Mouse (Mus musculus) neural tube, embryonic 13.5 days (tissue): ENCODE measurements around the gene Tpm1. TPM values are rescaled to one million over a fixed set of nuclear protein-coding genes. Genes with fewer than 3 reads are reported as not detected.

Experiments
- ATAC-seq: fragments of 200-750 bp; cut with Nextera tagmentation; 2 replicates; pipeline ENCODE4 v1.8.0; 2017; ENCODE audit warnings: low read depth, mild to moderate bottlenecking, moderate TSS enrichment, moderate library complexity
- H3K27ac ChIP-seq: fragments of 300-500 bp; sonication (generic); replicated peaks from 2 replicates; pipeline ENCODE4 v1.5.1; 2015; ENCODE audit warnings: moderate library complexity, mild to moderate bottlenecking, inconsistent platforms
- H3K27me3 ChIP-seq: fragments of 300-500 bp; sonication (generic); 2 replicates; pipeline ENCODE4 v1.6.1; 2015; ENCODE audit warnings: mild to moderate bottlenecking, inconsistent platforms
- H3K36me3 ChIP-seq: fragments of 300-500 bp; sonication (generic); 2 replicates; pipeline ENCODE4 v1.6.1; 2015; ENCODE audit warnings: mild to moderate bottlenecking, inconsistent platforms
- H3K4me1 ChIP-seq: fragments of 300-500 bp; sonication (generic); replicated peaks from 2 replicates; pipeline ENCODE4 v1.6.1; 2015; ENCODE audit warnings: inconsistent platforms
- H3K4me2 ChIP-seq: fragments of 300-500 bp; sonication (generic); 2 replicates; pipeline ENCODE4 v1.6.1; 2015; ENCODE audit warnings: inconsistent platforms, mild to moderate bottlenecking, moderate library complexity
- H3K4me3 ChIP-seq: fragments of 300-500 bp; sonication (generic); 2 replicates; pipeline ENCODE4 v1.5.1; 2015; ENCODE audit warnings: mild to moderate bottlenecking, inconsistent platforms
- H3K9ac ChIP-seq: fragments of 300-500 bp; sonication (generic); 2 replicates; pipeline ENCODE4 v1.6.1; 2015; ENCODE audit warnings: moderate library complexity, mild to moderate bottlenecking, inconsistent platforms
- H3K9me3 ChIP-seq: fragments of 300-500 bp; sonication (generic); 2 replicates; pipeline ENCODE4 v1.6.1; 2016; ENCODE audit warnings: inconsistent platforms
- WGBS: fragments of 180-500 bp; shearing (Covaris S2); methylation state at CpG from one replicate; pipeline ENCODE4 v1.1.7; 2015; 5-methylcytosine and 5-hydroxymethylcytosine counted together
- polyA plus RNA-seq: library from polyadenylated mRNA; unstranded; fragments of >200 nt; fragmentation: Nextera tagmentation; extraction: Ambion mirVana; gene quantifications from 2 replicates; pipeline ENCODE4 v1.2.1, GENCODE M21; 2015

Tpm1 gene
- polyA plus RNA-seq, 1 experiment from 2014 or later = 209 TPM

DNA sequence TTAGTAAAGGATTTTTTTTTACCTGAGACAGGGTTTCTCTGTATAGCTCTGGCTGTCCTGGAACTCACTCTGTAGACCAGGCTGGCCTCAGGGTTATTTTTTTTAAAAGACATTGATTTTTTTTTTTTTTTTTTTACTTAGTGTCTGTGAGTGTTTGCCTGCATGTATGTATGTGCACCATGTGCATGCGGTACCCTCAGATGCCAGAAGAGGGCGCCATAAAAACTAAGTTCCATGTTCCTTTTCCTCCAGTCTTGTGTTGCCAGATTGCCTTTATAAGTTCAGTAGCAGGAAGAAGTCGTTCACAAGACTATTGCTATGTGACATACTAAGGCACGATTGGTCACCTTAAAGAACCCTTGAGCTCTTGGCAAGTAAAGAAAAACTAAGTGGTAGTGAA lies 14.5 kb downstream of the Tpm1 start:
- 98% methylated on average over 4 of the region's 4 CpGs for WGBS
- H3K27me3 ChIP-seq = no peaks in the 10 kb centered on the region
- H3K36me3 ChIP-seq = peaks cover 69% of the 10 kb centered on the region
- no peak overlapping the region for H3K4me3 ChIP-seq
- H3K27ac ChIP-seq = no peak overlapping the region
- peaks cover 7% of the 10 kb centered on the region; the same call in 1 of the 2 replicates for H3K9me3 ChIP-seq
- no peak overlapping the region for H3K4me2 ChIP-seq
- no peak overlapping the region for H3K9ac ChIP-seq
- H3K4me1 ChIP-seq = peaks cover 17% of the 10 kb centered on the region
- ATAC-seq = no peak

GRCm38 (mm10) chr9:67033016-67033415 lies 16.2 kb downstream of the Tpm1 start:
- Histone ChIP-seq H3K27me3 (no peaks in the 10 kb centered on the region), H3K4me3 (no peak overlapping the region), H3K4me2 (no peak overlapping the region), H3K4me1 (peaks cover 13% of the 10 kb centered on the region), H3K27ac (no peak overlapping the region), H3K9me3 (peaks cover 7% of the 10 kb centered on the region; the same call in 1 of the 2 replicates), H3K9ac (no peak overlapping the region), H3K36me3 (peaks cover 84% of the 10 kb centered on the region)
- no peak for ATAC-seq
- WGBS = 92% methylated on average over 10 of the region's 10 CpGs

DNA sequence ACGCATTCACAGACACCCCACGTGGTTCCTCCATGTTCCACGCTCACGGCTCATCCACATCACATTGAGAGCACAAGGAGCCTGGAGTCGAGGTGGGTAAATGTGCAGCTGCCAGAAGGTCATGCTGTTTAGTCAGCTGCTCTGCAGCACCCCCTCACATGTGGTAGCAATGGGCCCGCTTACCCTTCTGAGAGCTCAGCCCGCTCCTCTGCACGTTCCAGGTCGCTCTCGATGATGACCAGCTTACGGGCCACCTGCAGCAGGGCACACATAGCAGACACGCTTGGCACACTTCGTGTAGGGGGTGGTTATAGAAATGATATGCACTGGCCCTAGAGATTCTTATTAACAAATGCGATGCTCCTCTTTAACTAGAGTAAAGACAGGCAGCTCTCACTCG lies 16.6 kb downstream of the Tpm1 start:
- H3K4me2 ChIP-seq = no peak overlapping the region
- no peak for ATAC-seq
- H3K4me3 ChIP-seq = no peak overlapping the region
- H3K27ac ChIP-seq = no peak overlapping the region
- H3K4me1 ChIP-seq = peaks cover 13% of the 10 kb centered on the region
- peaks cover 87% of the 10 kb centered on the region for H3K36me3 ChIP-seq
- H3K27me3 ChIP-seq = no peaks in the 10 kb centered on the region
- peaks cover 7% of the 10 kb centered on the region; the same call in 1 of the 2 replicates for H3K9me3 ChIP-seq
- 92% methylated on average over 15 of the region's 15 CpGs for WGBS
- H3K9ac ChIP-seq = no peak overlapping the region

- 92% methylated on average over 13 of the region's 13 CpGs for WGBS
- Histone ChIP-seq H3K4me1 (0 out of 2 replicates have a peak, but pooled peaks cover 5% of the 10 kb centered on the region), H3K27ac (no peak overlapping the region), H3K27me3 (no peaks in the 10 kb centered on the region), H3K9me3 (no peaks in the 10 kb centered on the region), H3K36me3 (peaks cover 94% of the 10 kb centered on the region), H3K4me2 (no peak overlapping the region), H3K9ac (no peak overlapping the region), H3K4me3 (no peak overlapping the region)
- no peak for ATAC-seq
Measured at GRCm38 (mm10) chr9:67029518-67029917, 19.7 kb downstream of the Tpm1 start.

DNA sequence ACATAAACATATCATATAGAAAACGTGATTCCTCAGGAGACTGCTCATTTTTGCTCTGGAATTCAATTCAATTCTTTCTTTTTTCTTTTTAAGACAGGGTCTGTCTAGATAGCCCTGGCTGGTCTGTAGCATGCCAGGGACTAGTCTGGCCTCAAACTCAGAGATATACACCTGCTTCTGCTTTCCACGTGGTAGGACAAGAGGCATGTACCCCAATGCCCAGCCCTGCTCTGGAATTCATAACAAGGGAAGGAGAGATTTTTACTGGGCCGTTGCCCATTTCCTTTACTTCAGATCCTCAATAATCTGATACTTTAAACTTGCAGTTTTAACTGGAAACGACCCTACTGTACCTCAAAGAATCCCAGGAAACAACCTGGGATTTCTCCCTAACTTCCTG lies 20.3 kb downstream of the Tpm1 start:
- H3K9me3 ChIP-seq = no peaks in the 10 kb centered on the region
- no peaks in the 10 kb centered on the region for H3K27me3 ChIP-seq
- H3K36me3 ChIP-seq = peaks cover 94% of the 10 kb centered on the region
- H3K27ac ChIP-seq = no peak overlapping the region
- no peak for ATAC-seq
- H3K4me3 ChIP-seq = no peak overlapping the region
- no peak overlapping the region for H3K4me2 ChIP-seq
- 81% methylated on average over 4 of the region's 4 CpGs for whole genome bisulfite sequencing
- 0 out of 2 replicates have a peak, but pooled peaks cover 5% of the 10 kb centered on the region for H3K4me1 ChIP-seq
- H3K9ac ChIP-seq = no peak overlapping the region

GRCm38 (mm10) chr9:67028133-67028724 lies 21.0 kb downstream of the Tpm1 start:
- H3K9me3 ChIP-seq = no peaks in the 10 kb centered on the region
- H3K9ac ChIP-seq = no peak overlapping the region
- ATAC-seq = no peak
- no peak overlapping the region for H3K4me2 ChIP-seq
- WGBS = 85% methylated on average over 12 of the region's 12 CpGs
- no peak overlapping the region for H3K27ac ChIP-seq
- H3K4me3 ChIP-seq = no peak overlapping the region
- 0 out of 2 replicates have a peak, but pooled peaks cover 5% of the 10 kb centered on the region for H3K4me1 ChIP-seq
- no peaks in the 10 kb centered on the region for H3K27me3 ChIP-seq
- peaks cover 94% of the 10 kb centered on the region for H3K36me3 ChIP-seq

GRCm38 (mm10) chr9:67026890-67027289 lies 22.3 kb downstream of the Tpm1 start:
- H3K27ac ChIP-seq = no peak overlapping the region
- no peaks in the 10 kb centered on the region for H3K27me3 ChIP-seq
- no peak overlapping the region for H3K9ac ChIP-seq
- peaks cover 87% of the 10 kb centered on the region for H3K36me3 ChIP-seq
- WGBS = 90% methylated on average over 7 of the region's 7 CpGs
- H3K9me3 ChIP-seq = no peaks in the 10 kb centered on the region
- H3K4me2 ChIP-seq = no peak overlapping the region
- no peak for ATAC-seq
- H3K4me1 ChIP-seq = 0 out of 2 replicates have a peak, but pooled peaks cover 5% of the 10 kb centered on the region
- no peak overlapping the region for H3K4me3 ChIP-seq

GRCm38 (mm10) chr9:67026061-67026460 lies 23.1 kb downstream of the Tpm1 start:
- 95% methylated on average over 7 of the region's 7 CpGs for WGBS
- H3K36me3 ChIP-seq = peaks cover 88% of the 10 kb centered on the region
- 0 out of 2 replicates have a peak, but pooled peaks cover 5% of the 10 kb centered on the region for H3K4me1 ChIP-seq
- no peaks in the 10 kb centered on the region for H3K9me3 ChIP-seq
- H3K27me3 ChIP-seq = no peaks in the 10 kb centered on the region
- no peak overlapping the region for H3K27ac ChIP-seq
- no peak overlapping the region for H3K4me3 ChIP-seq
- ATAC-seq = no peak
- H3K4me2 ChIP-seq = no peak overlapping the region
- no peak overlapping the region for H3K9ac ChIP-seq

- H3K36me3 ChIP-seq = peaks cover 79% of the 10 kb centered on the region
- H3K9me3 ChIP-seq = no peaks in the 10 kb centered on the region
- no peak for ATAC-seq
- WGBS = 93% methylated on average over 17 of the region's 17 CpGs
- H3K4me2 ChIP-seq = no peak overlapping the region
- H3K4me3 ChIP-seq = no peak overlapping the region
- no peak overlapping the region for H3K9ac ChIP-seq
- no peaks in the 10 kb centered on the region for H3K27me3 ChIP-seq
- 0 out of 2 replicates have a peak, but pooled peaks cover 5% of the 10 kb centered on the region for H3K4me1 ChIP-seq
- no peak overlapping the region for H3K27ac ChIP-seq
Measured at GRCm38 (mm10) chr9:67024889-67025692, 24.1 kb downstream of the Tpm1 start.

GRCm38 (mm10) chr9:67023371-67023770 lies 25.8 kb downstream of the Tpm1 start:
- Histone ChIP-seq H3K4me2 (no peak overlapping the region), H3K9ac (no peak overlapping the region), H3K9me3 (no peaks in the 10 kb centered on the region), H3K27me3 (no peaks in the 10 kb centered on the region), H3K4me3 (no peak overlapping the region), H3K27ac (no peak overlapping the region), H3K36me3 (peaks cover 64% of the 10 kb centered on the region), H3K4me1 (0 out of 2 replicates have a peak, but pooled peaks cover 4% of the 10 kb centered on the region)
- 95% methylated on average over 9 of the region's 9 CpGs for WGBS
- ATAC-seq = no peak

- no peak overlapping the region for H3K27ac ChIP-seq
- ATAC-seq = no peak
- H3K4me3 ChIP-seq = no peak overlapping the region
- H3K9ac ChIP-seq = no peak overlapping the region
- no peaks in the 10 kb centered on the region for H3K27me3 ChIP-seq
- peaks cover 34% of the 10 kb centered on the region for H3K36me3 ChIP-seq
- H3K4me1 ChIP-seq = no peaks in the 10 kb centered on the region
- H3K9me3 ChIP-seq = no peaks in the 10 kb centered on the region
- WGBS = 80% methylated on average over 2 of the region's 2 CpGs
- H3K4me2 ChIP-seq = no peak overlapping the region
Measured at GRCm38 (mm10) chr9:67020063-67020462, 29.1 kb downstream of the Tpm1 start.

- H3K4me3 ChIP-seq = no peak overlapping the region
- H3K9ac ChIP-seq = no peak overlapping the region
- no peaks in the 10 kb centered on the region for H3K9me3 ChIP-seq
- H3K4me2 ChIP-seq = no peak overlapping the region
- H3K4me1 ChIP-seq = peaks cover 3% of the 10 kb centered on the region; the same call in 1 of the 2 replicates
- 76% methylated on average over 2 of the region's 2 CpGs for WGBS
- ATAC-seq = no peak
- no peak overlapping the region for H3K27ac ChIP-seq
- H3K36me3 ChIP-seq = no peaks in the 10 kb centered on the region
- no peaks in the 10 kb centered on the region for H3K27me3 ChIP-seq
Measured at GRCm38 (mm10) chr9:67013501-67013900, 35.7 kb downstream of the Tpm1 start.
